Mouse (Mus musculus) brain, embryonic 14.5 days (tissue): ENCODE data around the gene Sema3g. TPM values are rescaled to one million over a fixed set of nuclear protein-coding genes. Genes with fewer than 3 reads are reported as not detected.

Experiments used
- DNase-seq: peaks from one replicate; pipeline ENCODE4 v3.0.0-alpha.2; 2011; ENCODE audit warnings: low read depth
- CTCF ChIP-seq: fragments of 200-500 bp; IDR thresholded peaks from 2 replicates; pipeline ENCODE4 v1.5.1; 2012; ENCODE audit warnings: inconsistent platforms, mild to moderate bottlenecking, moderate library complexity, borderline replicate concordance; ENCODE audit not compliant: insufficient read depth, insufficient read length; ENCODE audit errors: extremely low read depth
- POLR2A ChIP-seq: fragments of 200-500 bp; IDR thresholded peaks from 2 replicates; pipeline ENCODE4 v1.6.1; 2012; ENCODE audit warnings: mild to moderate bottlenecking, inconsistent platforms, borderline replicate concordance; ENCODE audit not compliant: poor library complexity, insufficient read depth, insufficient read length, severe bottlenecking; ENCODE audit errors: extremely low read depth
- polyA plus RNA-seq: library from polyadenylated mRNA; depleted of rRNA; stranded (reverse); fragments of >200 nt; gene quantifications from 2 replicates; pipeline ENCODE4 v1.2.3, GENCODE M21; 2012; rRNA removed

Gene Sema3g
- polyA plus RNA-seq, 1 experiment, result 2.7 TPM

DNA sequence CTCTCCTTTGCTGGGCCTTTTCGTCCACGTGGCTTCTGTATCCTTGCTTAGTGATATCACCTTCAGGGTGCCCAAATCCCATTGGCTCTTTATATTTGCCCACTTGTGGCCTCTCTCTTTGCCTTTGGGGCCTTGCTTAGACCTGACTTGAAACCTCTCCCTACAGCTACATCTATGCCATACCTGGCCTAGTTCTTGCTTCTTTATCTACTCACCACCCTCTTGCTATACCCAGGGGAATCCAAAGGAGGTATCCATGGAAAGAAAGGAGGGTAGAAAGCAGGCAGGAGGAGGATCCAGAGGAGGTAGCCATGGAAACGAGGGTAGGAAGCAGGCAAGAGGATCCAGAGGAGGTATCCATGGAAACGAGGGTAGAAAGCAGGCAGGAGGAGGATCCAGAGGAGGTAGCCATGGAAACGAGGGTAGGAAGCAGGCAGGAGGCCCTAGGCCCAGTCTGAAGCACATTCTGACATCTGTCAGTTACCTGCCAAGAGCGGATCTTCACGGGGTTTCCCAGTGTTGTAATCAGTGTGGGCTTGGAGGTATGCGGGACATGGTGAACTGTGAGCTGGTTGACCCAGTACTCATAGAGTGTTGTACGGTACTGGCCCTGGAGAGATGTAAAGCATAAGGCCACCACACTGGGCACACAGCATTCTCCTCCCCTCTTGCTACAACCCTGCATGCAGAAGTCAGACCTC lies 50.8 kb downstream of the Sema3g start:
- TF ChIP-seq POLR2A (no peak), CTCF (no peak)
- peak; percentile 85 for DNase-seq

DNA sequence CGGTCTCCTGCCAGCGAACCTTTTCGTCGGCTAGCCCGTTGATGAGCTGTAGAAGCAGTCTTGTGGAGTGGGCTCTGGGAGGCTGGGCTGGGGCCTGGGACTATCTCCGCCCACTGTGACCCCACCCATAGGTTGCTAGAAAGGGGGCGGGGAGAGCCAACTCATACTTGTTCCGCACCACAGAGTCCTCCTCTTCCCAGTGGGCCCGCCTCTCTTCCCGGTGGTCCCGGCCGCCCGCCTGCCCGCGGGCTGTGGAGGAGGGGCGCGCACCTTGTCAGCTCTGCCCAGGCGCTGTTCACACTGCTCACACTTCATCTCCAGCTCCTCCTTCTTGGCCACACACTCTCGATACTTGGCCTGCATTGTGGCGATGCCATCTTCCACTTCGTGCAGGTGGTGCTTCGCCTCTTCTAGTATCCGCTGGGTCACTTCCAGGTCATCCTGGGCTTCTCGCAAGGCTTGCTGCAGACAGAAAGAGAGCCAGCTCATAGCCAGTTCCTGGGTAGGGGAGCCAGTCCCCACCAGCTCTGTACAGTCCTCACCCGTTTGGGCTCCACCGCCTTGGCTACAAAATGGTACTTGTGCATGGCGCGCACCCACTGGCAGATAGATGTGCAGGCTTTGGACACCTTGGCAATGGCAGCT lies 51.9 kb downstream of the Sema3g start:
- DNase-seq, result peak; percentile 82
- TF ChIP-seq CTCF (no peak), POLR2A (no peak)

DNA sequence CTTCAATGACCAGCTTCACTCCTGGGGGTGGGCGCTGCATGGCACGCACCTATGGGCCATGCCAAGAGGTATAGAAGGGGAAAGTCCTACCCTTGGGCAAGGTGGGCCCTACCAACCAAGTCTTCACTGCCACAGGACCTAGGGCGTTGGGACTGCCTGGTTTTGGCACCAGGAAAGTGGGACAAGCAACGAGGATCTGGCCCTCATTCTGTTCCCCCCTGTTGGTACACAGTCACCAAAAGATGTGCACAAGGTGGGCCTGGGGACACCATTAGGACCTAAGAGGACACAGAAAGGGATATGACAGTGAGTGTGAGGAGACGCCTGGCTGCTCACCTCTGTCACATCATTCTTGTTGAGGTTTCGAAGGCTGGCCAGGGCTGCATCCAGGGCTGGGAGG lies 53.5 kb downstream of the Sema3g start:
- DNase-seq, result no peak
- TF ChIP-seq POLR2A (no peak), CTCF (no peak)

DNA sequence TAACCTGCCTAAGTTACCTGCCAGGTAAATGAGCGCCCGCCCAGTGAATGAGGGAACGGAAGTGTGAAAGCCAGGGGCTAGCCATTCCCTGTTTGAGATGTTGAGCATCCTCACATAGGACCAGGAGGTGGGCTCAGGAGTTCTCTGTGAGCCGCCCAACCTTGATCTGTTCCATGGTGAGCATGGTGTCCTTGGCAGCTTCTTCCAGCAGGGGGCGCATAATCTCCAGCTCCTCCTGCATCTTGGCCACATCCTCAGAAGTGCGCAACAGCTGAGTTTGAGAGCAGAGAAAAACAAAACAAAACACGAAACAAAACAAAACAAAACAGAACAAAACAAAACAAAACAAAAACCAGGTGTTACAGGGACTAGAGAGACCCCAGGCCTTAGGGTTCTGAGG lies 54.5 kb downstream of the Sema3g start:
- peak; percentile 76 for DNase-seq
- TF ChIP-seq POLR2A (no peak), CTCF (peak; percentile 93)

Other genes with a start within 250 kb of the Sema3g start
- 100 and 116 TPM in 2 replicates for gene Glt8d1, start 216.5 kb upstream of the Sema3g start, polyA plus RNA-seq
- 203 and 258 TPM in 2 replicates for gene Spcs1, start 216.2 kb upstream of the Sema3g start, polyA plus RNA-seq
- 40.4 and 48.8 TPM in 2 replicates for gene Pbrm1, start 198.7 kb upstream of the Sema3g start, polyA plus RNA-seq
- 60.1 and 76.3 TPM in 2 replicates for gene Gnl3, start 198.7 kb upstream of the Sema3g start, polyA plus RNA-seq
- gene Smim4, start 88.9 kb upstream of the Sema3g start, polyA plus RNA-seq, result 31.2 and 46.2 TPM in 2 replicates
- 369 and 407 TPM in 2 replicates for gene Nt5dc2, start 86.8 kb upstream of the Sema3g start, polyA plus RNA-seq
- gene Stab1, start 49.2 kb upstream of the Sema3g start, polyA plus RNA-seq, result 28.7 and 35.1 TPM in 2 replicates
- gene Tnnc1, start 9.5 kb upstream of the Sema3g start, polyA plus RNA-seq, result 4.6 and 6.3 TPM in 2 replicates
- 362 and 506 TPM in 2 replicates for gene Nisch, start 914 bp upstream of the Sema3g start, polyA plus RNA-seq
- 7.4 and 8.7 TPM in 2 replicates for gene Phf7, start 33.5 kb downstream of the Sema3g start, polyA plus RNA-seq
- gene Bap1, start 33.6 kb downstream of the Sema3g start, polyA plus RNA-seq, result 136 and 158 TPM in 2 replicates
- 7.1 and 7.5 TPM in 2 replicates for gene Dnah1, start 106.0 kb downstream of the Sema3g start, polyA plus RNA-seq
- gene Capn7, start 118.8 kb downstream of the Sema3g start, polyA plus RNA-seq, result 61.6 and 67.7 TPM in 2 replicates
- gene Sh3bp5, start 218.2 kb downstream of the Sema3g start, polyA plus RNA-seq, result 110 and 167 TPM in 2 replicates